Mouse (Mus musculus) heart, embryonic 14.5 days (tissue): Measurements from ENCODE around the gene Adamts3. TPM values are rescaled to one million over a fixed set of nuclear protein-coding genes. Genes with fewer than 3 reads are reported as not detected.

Source experiments
- ATAC-seq: fragments of 200-750 bp; cut with Nextera tagmentation; 2 replicates; pipeline ENCODE4 v1.8.0; 2017; ENCODE audit warnings: low read depth, moderate TSS enrichment; ENCODE audit not compliant: insufficient number of reproducible peaks, insufficient read depth, low FRiP score
- H3K27ac ChIP-seq, 2 experiments: fragments of 200-500 bp in 1 of 2; fragments of 300-500 bp in 1 of 2; sonication (generic) in 1 of 2; replicated peaks in 1 of 2; 2 replicates each; pipeline ENCODE4 v1.5.1; 2012 to 2014; ENCODE audit warnings: low read depth in 2 of 2, low read length in 2 of 2, control low read depth in 1 of 2, mild to moderate bottlenecking in 1 of 2, mixed read lengths in 1 of 2; ENCODE audit not compliant: control insufficient read depth in 1 of 2, insufficient read depth in 1 of 2
- H3K27me3 ChIP-seq: fragments of 300-500 bp; sonication (generic); 2 replicates; pipeline ENCODE4 v1.6.1; 2014; ENCODE audit warnings: mild to moderate bottlenecking, low read length, control low read depth; ENCODE audit not compliant: control insufficient read depth, insufficient read depth
- H3K36me3 ChIP-seq: fragments of 300-500 bp; sonication (generic); 2 replicates; pipeline ENCODE4 v1.6.1; 2014; ENCODE audit warnings: mild to moderate bottlenecking, control low read depth, low read length, mixed read lengths; ENCODE audit not compliant: control insufficient read depth, insufficient read depth
- H3K4me1 ChIP-seq, 2 experiments: fragments of 200-500 bp in 1 of 2; fragments of 300-500 bp in 1 of 2; sonication (generic) in 1 of 2; 2 replicates each; pipeline ENCODE4 v1.6.1; 2012 to 2014; ENCODE audit warnings: low read length in 2 of 2, control low read depth in 1 of 2, mixed read lengths in 1 of 2; ENCODE audit not compliant: control insufficient read depth in 2 of 2, insufficient read depth in 2 of 2
- H3K4me2 ChIP-seq: fragments of 300-500 bp; sonication (generic); 2 replicates; pipeline ENCODE4 v1.6.1; 2014; ENCODE audit warnings: mild to moderate bottlenecking, low read length
- H3K4me3 ChIP-seq, 2 experiments: fragments of 200-500 bp in 1 of 2; fragments of 300-500 bp in 1 of 2; sonication (generic) in 1 of 2; 2 replicates each; pipeline ENCODE4 v1.5.1; 2012 to 2014; ENCODE audit warnings: low read length in 2 of 2, mild to moderate bottlenecking in 2 of 2, control low read depth in 1 of 2, low read depth in 1 of 2, moderate library complexity in 1 of 2; ENCODE audit not compliant: control insufficient read depth in 1 of 2, insufficient read depth in 1 of 2
- H3K9ac ChIP-seq: fragments of 300-500 bp; sonication (generic); 2 replicates; pipeline ENCODE4 v1.6.1; 2014; ENCODE audit warnings: mild to moderate bottlenecking, low read length
- H3K9me3 ChIP-seq: fragments of 300-500 bp; sonication (generic); 2 replicates; pipeline ENCODE4 v1.6.1; 2016; ENCODE audit warnings: low read length, control low read depth; ENCODE audit not compliant: control insufficient read depth
- WGBS: fragments of 180-500 bp; shearing (Covaris S2); extraction: QIAGEN DNeasy Blood & Tissue Kit; methylation state at CpG from one replicate; pipeline ENCODE4 v1.1.7; 2014; 5-methylcytosine and 5-hydroxymethylcytosine counted together
- polyA plus RNA-seq: library from polyadenylated mRNA; unstranded; fragments of >200 nt; fragmentation: Nextera tagmentation; extraction: Ambion mirVana; gene quantifications from 2 replicates; pipeline ENCODE4 v1.2.1, GENCODE M21; 2014

Gene Adamts3
- polyA plus RNA-seq, 1 experiment from 2014 or later = 4.8 TPM

- H3K9me3 ChIP-seq = no peaks in the 10 kb centered on the region
- no peak for ATAC-seq
- H3K4me2 ChIP-seq = no peak overlapping the region
- WGBS = 38% methylated on average over 2 of the region's 2 CpGs
- H3K4me1 ChIP-seq = peaks cover 2 to 8% of the 10 kb centered on the region in 2 experiments; a peak in 3 of 4 replicates
- no peak overlapping the region for H3K4me3 ChIP-seq
- H3K9ac ChIP-seq = no peak overlapping the region
- no peak overlapping the region for H3K27ac ChIP-seq
- no peaks in the 10 kb centered on the region for H3K27me3 ChIP-seq
- no peaks in the 10 kb centered on the region for H3K36me3 ChIP-seq
These were observed 10.5 kb downstream of the Adamts3 start for GRCm38 (mm10) chr5:89872661-89873060.

- H3K4me1 ChIP-seq = peaks cover 0 to 9% of the 10 kb centered on the region in 2 experiments; a peak in 2 of 4 replicates
- no peak overlapping the region for H3K4me3 ChIP-seq
- no peaks in the 10 kb centered on the region for H3K27me3 ChIP-seq
- H3K4me2 ChIP-seq = no peak overlapping the region
- no peaks in the 10 kb centered on the region for H3K36me3 ChIP-seq
- no peak overlapping the region for H3K9ac ChIP-seq
- no peak for ATAC-seq
- no peaks in the 10 kb centered on the region for H3K9me3 ChIP-seq
- no peak overlapping the region for H3K27ac ChIP-seq
- 23% methylated on average over 4 of the region's 4 CpGs for WGBS
These were observed 23.5 kb downstream of the Adamts3 start for GRCm38 (mm10) chr5:89859603-89860002.

GRCm38 (mm10) chr5:89858837-89859236 lies 24.3 kb downstream of the Adamts3 start:
- WGBS = 88% methylated on average over 1 of the region's 1 CpGs

GRCm38 (mm10) chr5:89846551-89846950 lies 36.6 kb downstream of the Adamts3 start:
- H3K27ac ChIP-seq = no peak overlapping the region
- H3K36me3 ChIP-seq = no peaks in the 10 kb centered on the region
- 72% methylated on average over 1 of the region's 1 CpGs for WGBS
- no peak overlapping the region for H3K9ac ChIP-seq
- H3K4me2 ChIP-seq = no peak overlapping the region
- no peak for ATAC-seq
- H3K27me3 ChIP-seq = no peaks in the 10 kb centered on the region
- no peaks in the 10 kb centered on the region for H3K9me3 ChIP-seq
- H3K4me1 ChIP-seq = peaks cover 8 to 23% of the 10 kb centered on the region in 2 experiments
- no peak overlapping the region for H3K4me3 ChIP-seq

More at GRCm38 (mm10) chr5:89858837-89859236, 24.3 kb downstream of the Adamts3 start:
- no peaks in the 10 kb centered on the region for H3K36me3 ChIP-seq
- H3K27me3 ChIP-seq = no peaks in the 10 kb centered on the region
- H3K9ac ChIP-seq = no peak overlapping the region
- no peaks in the 10 kb centered on the region for H3K9me3 ChIP-seq
- H3K4me3 ChIP-seq = no peak overlapping the region
- no peak overlapping the region for H3K27ac ChIP-seq
- peaks cover 0 to 9% of the 10 kb centered on the region in 2 experiments; a peak in 2 of 4 replicates for H3K4me1 ChIP-seq
- H3K4me2 ChIP-seq = no peak overlapping the region
- no peak for ATAC-seq

GRCm38 (mm10) chr5:89844354-89844753 lies 38.8 kb downstream of the Adamts3 start:
- peaks cover 10 to 25% of the 10 kb centered on the region in 2 experiments for H3K4me1 ChIP-seq
- ATAC-seq = peak; percentile 95
- H3K9me3 ChIP-seq = no peaks in the 10 kb centered on the region
- no peaks in the 10 kb centered on the region for H3K36me3 ChIP-seq
- WGBS = 2% methylated on average over 5 of the region's 5 CpGs
- H3K27ac ChIP-seq = peak overlapping the region; percentile 80 to 89
- H3K9ac ChIP-seq = 0 out of 2 replicates have a peak overlapping the region, but pooled peaks have one; percentile 27
- H3K27me3 ChIP-seq = no peaks in the 10 kb centered on the region
- no peak overlapping the region for H3K4me3 ChIP-seq
- peak overlapping the region; percentile 46 for H3K4me2 ChIP-seq

- 85% methylated on average over 7 of the region's 7 CpGs for WGBS
- Histone ChIP-seq H3K9ac (no peak overlapping the region), H3K4me3 (no peak overlapping the region)
These were observed 39.7 kb downstream of the Adamts3 start for GRCm38 (mm10) chr5:89843478-89843877.

GRCm38 (mm10) chr5:89839627-89840026 lies 43.5 kb downstream of the Adamts3 start:
- H3K4me1 ChIP-seq = peaks cover 7 to 20% of the 10 kb centered on the region in 2 experiments; a peak in 3 of 4 replicates
- H3K9me3 ChIP-seq = no peaks in the 10 kb centered on the region
- H3K4me3 ChIP-seq = no peak overlapping the region
- no peak for ATAC-seq
- H3K36me3 ChIP-seq = no peaks in the 10 kb centered on the region
- no peak overlapping the region for H3K9ac ChIP-seq
- no peak overlapping the region for H3K27ac ChIP-seq
- H3K27me3 ChIP-seq = no peaks in the 10 kb centered on the region
- H3K4me2 ChIP-seq = no peak overlapping the region
- 48% methylated on average over 4 of the region's 4 CpGs for WGBS

More at GRCm38 (mm10) chr5:89843478-89843877, 39.7 kb downstream of the Adamts3 start:
- no peak for ATAC-seq
- H3K9me3 ChIP-seq = no peaks in the 10 kb centered on the region
- no peaks in the 10 kb centered on the region for H3K27me3 ChIP-seq
- peak overlapping the region in 1 of 2 experiments; percentile 89; a peak in 2 of 4 replicates for H3K27ac ChIP-seq
- peaks cover 10 to 25% of the 10 kb centered on the region in 2 experiments for H3K4me1 ChIP-seq
- no peak overlapping the region for H3K4me2 ChIP-seq
- H3K36me3 ChIP-seq = no peaks in the 10 kb centered on the region

GRCm38 (mm10) chr5:89821175-89821574 lies 62.0 kb downstream of the Adamts3 start:
- Histone ChIP-seq H3K4me3 (no peak overlapping the region), H3K9me3 (no peaks in the 10 kb centered on the region), H3K27me3 (no peaks in the 10 kb centered on the region), H3K4me2 (no peak overlapping the region), H3K9ac (no peak overlapping the region), H3K4me1 (no peaks in the 10 kb centered on the region), H3K36me3 (no peaks in the 10 kb centered on the region), H3K27ac (no peak overlapping the region)
- no peak for ATAC-seq
- WGBS = 88% methylated on average over 1 of the region's 1 CpGs
